Mouse (Mus musculus) cerebellum, adult 9-10 months (tissue): ENCODE results near the gene Ngf.
A peak's percentile ranks its signal among the peaks of the same experiment; 100 is the strongest.

Experiments used
- DNase-seq: peaks from one replicate; pipeline ENCODE4 v3.0.0; 2022

Gene Ngf

GRCm38 (mm10) chr3:102469713-102470448 is at the start of gene Ngf:
Gene Ngf (plus strand): TSS chr3:102469919.
- no peak for DNase-seq

GRCm38 (mm10) chr3:102445567-102445966 is 24.2 kb upstream of the Ngf start:
- no peak for DNase-seq

GRCm38 (mm10) chr3:102446691-102447090 is 23.0 kb upstream of the Ngf start:
- no peak for DNase-seq

- no peak for DNase-seq
Observed at GRCm38 (mm10) chr3:102454566-102454965, 15.2 kb upstream of the Ngf start.

- no peak for DNase-seq
Observed at GRCm38 (mm10) chr3:102460528-102460927, 9.2 kb upstream of the Ngf start.

GRCm38 (mm10) chr3:102460986-102461385 is 8.7 kb upstream of the Ngf start:
- DNase-seq, result no peak

- no peak for DNase-seq
Observed at GRCm38 (mm10) chr3:102462703-102463336, 6.9 kb upstream of the Ngf start.

- DNase-seq, result no peak
Observed at GRCm38 (mm10) chr3:102463339-102463738, 6.4 kb upstream of the Ngf start.

GRCm38 (mm10) chr3:102466587-102466986 is 3.1 kb upstream of the Ngf start:
- peak; percentile 35 for DNase-seq

- DNase-seq, result no peak
Observed at GRCm38 (mm10) chr3:102467121-102467520, 2.6 kb upstream of the Ngf start.

GRCm38 (mm10) chr3:102471251-102471650 is 1.5 kb downstream of the Ngf start:
- no peak for DNase-seq

GRCm38 (mm10) chr3:102471799-102472198 is 2.1 kb downstream of the Ngf start:
- no peak for DNase-seq

- no peak for DNase-seq
Observed at GRCm38 (mm10) chr3:102474275-102475155, 4.8 kb downstream of the Ngf start.

GRCm38 (mm10) chr3:102477917-102478694 is 8.4 kb downstream of the Ngf start:
- DNase-seq, result no peak

- no peak for DNase-seq
Observed at GRCm38 (mm10) chr3:102490393-102491123, 20.8 kb downstream of the Ngf start.

GRCm38 (mm10) chr3:102498113-102498512 is 28.4 kb downstream of the Ngf start:
- DNase-seq, result no peak

GRCm38 (mm10) chr3:102498931-102499330 is 29.2 kb downstream of the Ngf start:
- no peak for DNase-seq

- DNase-seq, result no peak
Observed at GRCm38 (mm10) chr3:102500031-102500430, 30.3 kb downstream of the Ngf start.

- no peak for DNase-seq
Observed at GRCm38 (mm10) chr3:102501186-102501585, 31.5 kb downstream of the Ngf start.

GRCm38 (mm10) chr3:102505129-102505528 is 35.4 kb downstream of the Ngf start:
- no peak for DNase-seq

- no peak for DNase-seq
Observed at GRCm38 (mm10) chr3:102506061-102506460, 36.3 kb downstream of the Ngf start.

- DNase-seq, result no peak
Observed at GRCm38 (mm10) chr3:102507666-102508260, 38.0 kb downstream of the Ngf start.
